Mouse (Mus musculus): ENCODE measurements around the gene D16Ertd472e. TPM values are rescaled to one million over a fixed set of nuclear protein-coding genes. Genes with fewer than 3 reads are reported as not detected.

Gene D16Ertd472e
- polyA plus RNA-seq, 1 experiment from 2014 or later: 17.4 TPM

DNA sequence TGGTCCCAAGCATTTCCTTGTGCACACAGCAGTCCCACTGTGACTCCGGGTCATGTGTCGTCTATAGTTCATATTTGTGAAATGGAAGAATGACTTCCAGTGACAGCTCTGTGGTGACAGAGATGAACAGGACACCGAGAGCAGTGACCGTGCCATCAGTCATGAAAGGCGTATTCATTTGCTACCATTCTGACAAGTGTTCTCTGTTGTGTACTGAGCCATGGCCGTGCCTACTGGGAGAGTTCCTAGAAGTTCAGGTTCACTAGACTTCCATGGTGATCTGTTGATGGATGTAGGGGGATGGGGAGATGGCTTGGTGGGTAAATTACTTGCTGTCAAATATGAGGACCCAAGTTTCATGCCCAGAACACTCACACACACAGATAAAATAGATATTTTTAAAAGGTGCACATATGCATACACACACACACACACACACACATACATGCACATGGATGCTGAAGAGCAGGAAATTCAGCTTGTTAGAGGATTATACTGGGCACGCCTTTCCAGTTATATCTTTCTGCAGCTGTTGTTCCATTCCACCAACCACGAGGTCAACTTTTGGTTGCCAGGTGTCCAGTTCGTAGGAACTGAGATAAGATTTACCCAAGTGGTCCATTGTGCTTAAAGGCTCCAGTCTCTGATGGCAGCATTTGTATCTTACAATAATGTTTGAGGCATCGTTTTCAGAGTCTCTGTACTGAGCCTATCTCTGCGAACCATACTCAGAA is 9.3 kb upstream of the D16Ertd472e start:
- H3K4me3 ChIP-seq: no peak overlapping the region
- ATAC-seq (ENCODE audit: low FRiP score, low read depth): no peak
- H3K9me3 ChIP-seq: no peaks in the 10 kb centered on the region
- no peaks in the 10 kb centered on the region for H3K27me3 ChIP-seq
- no peak overlapping the region for H3K9ac ChIP-seq (replicated peaks)
- no peak overlapping the region for H3K4me2 ChIP-seq (replicated peaks)
- H3K36me3 ChIP-seq: no peaks in the 10 kb centered on the region
- H3K4me1 ChIP-seq: no peaks in the 10 kb centered on the region
- H3K27ac ChIP-seq (replicated peaks): no peak overlapping the region
- 87% methylated on average over 11 of the region's 11 CpGs for WGBS

DNA sequence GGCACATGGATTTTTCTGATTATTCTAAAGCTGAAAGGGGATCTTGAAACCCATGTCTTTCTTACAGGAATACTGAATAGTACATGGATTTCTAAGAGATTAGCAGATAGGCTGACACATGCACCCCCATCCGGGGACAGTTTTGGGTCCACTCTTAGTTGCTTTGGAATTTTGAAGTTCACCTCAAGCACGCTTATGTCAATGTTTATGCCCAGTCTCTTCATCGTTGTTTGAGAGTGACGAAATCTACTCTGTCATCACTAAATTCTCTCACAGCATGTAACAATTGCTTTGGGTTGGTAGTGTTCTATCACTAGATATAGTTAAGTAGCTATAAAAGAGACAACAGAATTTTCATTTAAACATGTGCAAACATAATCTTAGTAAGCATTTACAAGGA is 8.7 kb upstream of the D16Ertd472e start:
- H3K27me3 ChIP-seq: no peaks in the 10 kb centered on the region
- H3K4me3 ChIP-seq: no peak overlapping the region
- WGBS: 80% methylated on average over 4 of the region's 4 CpGs
- H3K9me3 ChIP-seq: no peaks in the 10 kb centered on the region
- H3K4me2 ChIP-seq (replicated peaks): no peak overlapping the region
- H3K9ac ChIP-seq (replicated peaks): no peak overlapping the region
- H3K36me3 ChIP-seq: no peaks in the 10 kb centered on the region
- ATAC-seq (ENCODE audit: low FRiP score, low read depth): no peak
- no peak overlapping the region for H3K27ac ChIP-seq (replicated peaks)
- no peaks in the 10 kb centered on the region for H3K4me1 ChIP-seq

DNA sequence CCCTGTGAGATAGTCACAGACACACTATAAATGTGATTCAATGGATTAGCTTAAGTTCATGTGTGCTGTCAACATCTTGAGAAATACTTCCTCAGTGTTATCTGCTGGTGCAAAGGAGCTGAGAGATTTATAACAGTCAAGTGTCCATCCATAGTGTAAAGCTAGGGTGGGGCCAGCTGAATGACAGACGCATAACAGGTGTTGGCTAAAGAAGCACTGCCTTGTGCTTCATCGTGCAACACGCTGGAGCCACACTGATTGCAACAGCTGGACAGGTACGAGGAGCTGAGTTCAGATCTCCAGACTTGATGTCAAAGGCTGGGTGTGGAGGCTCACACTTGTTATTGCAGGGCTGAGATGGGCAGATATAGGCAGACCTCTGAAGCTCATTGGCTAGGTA is 7.5 kb upstream of the D16Ertd472e start:
- Histone ChIP-seq H3K27ac (replicated peaks) (no peak overlapping the region), H3K9me3 (no peaks in the 10 kb centered on the region), H3K4me2 (replicated peaks) (no peak overlapping the region), H3K4me1 (no peaks in the 10 kb centered on the region), H3K4me3 (no peak overlapping the region), H3K9ac (replicated peaks) (no peak overlapping the region), H3K36me3 (no peaks in the 10 kb centered on the region), H3K27me3 (no peaks in the 10 kb centered on the region)
- 95% methylated on average over 4 of the region's 4 CpGs for WGBS
- no peak for ATAC-seq (ENCODE audit: low FRiP score, low read depth)

DNA sequence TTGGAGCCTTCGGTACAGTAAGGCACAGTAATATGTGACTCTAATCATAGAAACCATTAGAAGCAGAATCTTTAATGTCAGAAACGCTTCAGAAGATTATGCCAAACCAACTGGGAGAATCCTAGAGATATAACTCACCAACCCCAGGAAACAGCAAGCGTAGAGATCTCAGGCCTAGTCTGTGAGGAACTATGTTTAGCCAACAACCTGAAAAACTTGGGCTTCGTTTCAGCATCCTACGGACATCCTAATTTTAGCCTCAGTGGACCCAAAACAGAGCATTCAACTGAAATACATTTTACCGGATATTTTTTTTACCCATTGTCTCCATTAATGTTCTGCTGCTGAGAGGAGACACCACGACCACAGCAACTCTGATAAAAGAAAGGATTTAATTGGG is 3.9 kb upstream of the D16Ertd472e start:
- H3K4me2 ChIP-seq (replicated peaks): no peak overlapping the region
- ATAC-seq (ENCODE audit: low FRiP score, low read depth): no peak
- H3K4me1 ChIP-seq: 0 out of 2 replicates have a peak, but pooled peaks cover 5% of the 10 kb centered on the region
- H3K4me3 ChIP-seq: no peak overlapping the region
- no peak overlapping the region for H3K9ac ChIP-seq (replicated peaks)
- H3K27ac ChIP-seq (replicated peaks): no peak overlapping the region
- H3K36me3 ChIP-seq: no peaks in the 10 kb centered on the region
- no peaks in the 10 kb centered on the region for H3K27me3 ChIP-seq
- H3K9me3 ChIP-seq: no peaks in the 10 kb centered on the region
- 94% methylated on average over 7 of the region's 7 CpGs for WGBS

DNA sequence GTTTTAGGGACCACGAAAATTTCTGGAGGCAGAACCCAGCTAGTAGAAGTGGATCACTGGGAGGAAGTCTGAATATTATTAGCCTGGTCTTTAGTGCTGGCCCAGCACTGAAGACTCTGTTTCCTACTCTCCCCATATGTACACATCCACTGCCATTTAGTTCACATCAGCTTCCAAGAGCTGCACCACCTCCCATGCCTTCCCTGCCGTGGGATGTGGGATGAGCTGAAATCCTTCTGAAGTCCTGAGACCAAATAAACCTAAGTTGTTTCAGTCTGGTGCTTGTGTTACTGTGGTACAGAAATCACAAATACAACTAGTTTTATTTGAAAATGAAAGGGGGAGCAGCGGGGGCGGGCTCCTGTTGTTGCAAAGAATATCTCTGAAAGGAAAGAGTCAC is 2.9 kb upstream of the D16Ertd472e start:
- no peaks in the 10 kb centered on the region for H3K27me3 ChIP-seq
- no peaks in the 10 kb centered on the region for H3K9me3 ChIP-seq
- H3K27ac ChIP-seq (replicated peaks): no peak overlapping the region
- ATAC-seq (ENCODE audit: low FRiP score, low read depth): no peak
- peaks cover 12% of the 10 kb centered on the region for H3K4me1 ChIP-seq
- WGBS: 91% methylated on average over 4 of the region's 4 CpGs
- H3K4me2 ChIP-seq (replicated peaks): no peak overlapping the region
- H3K36me3 ChIP-seq: no peaks in the 10 kb centered on the region
- H3K9ac ChIP-seq (replicated peaks): no peak overlapping the region
- H3K4me3 ChIP-seq: no peak overlapping the region

DNA sequence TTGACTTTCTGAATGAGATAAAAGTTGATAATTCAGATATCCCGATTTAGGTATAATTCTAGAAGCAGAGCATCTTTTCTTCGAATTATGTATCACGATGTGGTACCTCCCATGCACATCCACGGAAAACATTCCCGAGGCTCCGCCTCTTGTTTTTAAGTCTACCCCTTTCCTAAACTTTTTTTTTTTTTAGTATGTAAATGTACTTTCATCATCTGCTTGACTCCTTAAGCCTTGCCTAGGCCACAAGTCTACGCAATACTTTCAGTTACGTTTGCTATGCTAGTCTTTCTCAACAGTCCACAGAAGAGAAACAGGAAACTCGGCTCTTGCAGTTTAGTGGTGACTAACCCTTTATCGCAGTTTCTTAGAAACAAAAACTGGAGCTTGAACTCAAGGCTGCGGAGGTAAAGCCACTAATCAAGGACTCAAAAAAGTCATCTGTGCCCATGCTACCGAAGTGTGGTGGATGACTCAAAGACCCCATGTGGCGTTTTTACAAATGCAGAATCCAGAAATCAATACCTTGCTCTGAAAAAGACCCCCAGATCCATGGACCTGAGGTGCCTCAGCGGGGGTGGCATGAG is 670 bp upstream of the D16Ertd472e start:
- peaks cover 30% of the 10 kb centered on the region for H3K4me1 ChIP-seq
- no peaks in the 10 kb centered on the region for H3K27me3 ChIP-seq
- H3K4me3 ChIP-seq: peak overlapping the region; percentile 63
- WGBS: 17% methylated on average over 14 of the region's 14 CpGs
- H3K4me2 ChIP-seq (replicated peaks): peak overlapping the region; percentile 61
- H3K36me3 ChIP-seq: peaks cover 4% of the 10 kb centered on the region; the same call in 1 of the 2 replicates
- peak overlapping the region; percentile 79; the same call in 1 of the 2 replicates for H3K27ac ChIP-seq (replicated peaks)
- H3K9ac ChIP-seq (replicated peaks): peak overlapping the region; percentile 73; the same call in 1 of the 2 replicates
- ATAC-seq (ENCODE audit: low FRiP score, low read depth): peak; percentile 5
- no peaks in the 10 kb centered on the region for H3K9me3 ChIP-seq

DNA sequence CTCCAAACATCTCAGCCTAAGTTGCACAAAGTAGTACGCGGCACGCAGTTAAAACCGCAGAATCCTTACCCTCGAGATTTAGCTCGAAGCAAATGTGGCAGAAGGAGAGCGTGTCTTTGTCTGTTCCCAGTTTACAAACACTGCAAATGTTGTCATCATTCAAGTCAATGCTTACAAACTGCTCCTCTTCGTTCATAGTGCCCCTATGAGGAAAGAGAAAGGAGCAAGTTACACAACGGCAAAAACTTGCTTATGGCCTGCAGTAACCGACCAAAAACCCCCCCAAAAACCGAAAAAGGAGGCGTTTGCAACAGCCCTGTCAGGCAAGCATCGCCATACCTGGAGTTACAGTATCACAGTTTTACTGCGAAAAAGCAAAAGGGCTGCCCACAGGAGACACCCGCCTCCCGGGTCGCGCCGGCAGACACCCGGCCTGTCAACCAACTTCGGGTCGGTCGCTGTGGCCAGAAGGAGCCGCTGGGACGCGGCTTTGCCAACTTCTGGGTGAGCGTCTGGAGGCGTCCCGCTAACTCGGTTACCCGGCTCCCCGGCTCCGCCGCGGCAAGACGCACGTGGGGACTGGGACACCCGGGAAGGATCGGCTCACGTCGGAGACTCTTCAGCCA is 543 bp downstream of the D16Ertd472e start:
- H3K9ac ChIP-seq (replicated peaks): peak overlapping the region; percentile 73
- peak overlapping the region; percentile 79 for H3K27ac ChIP-seq (replicated peaks)
- H3K36me3 ChIP-seq: peaks cover 6% of the 10 kb centered on the region; the same call in 1 of the 2 replicates
- H3K4me3 ChIP-seq: peak overlapping the region; percentile 63
- ATAC-seq (ENCODE audit: low FRiP score, low read depth): peak; percentile 74
- H3K4me1 ChIP-seq: peaks cover 30% of the 10 kb centered on the region
- no peaks in the 10 kb centered on the region for H3K27me3 ChIP-seq
- H3K4me2 ChIP-seq (replicated peaks): peak overlapping the region; percentile 61
- no peaks in the 10 kb centered on the region for H3K9me3 ChIP-seq
- under 1% methylated on average over 41 of the region's 41 CpGs for WGBS

DNA sequence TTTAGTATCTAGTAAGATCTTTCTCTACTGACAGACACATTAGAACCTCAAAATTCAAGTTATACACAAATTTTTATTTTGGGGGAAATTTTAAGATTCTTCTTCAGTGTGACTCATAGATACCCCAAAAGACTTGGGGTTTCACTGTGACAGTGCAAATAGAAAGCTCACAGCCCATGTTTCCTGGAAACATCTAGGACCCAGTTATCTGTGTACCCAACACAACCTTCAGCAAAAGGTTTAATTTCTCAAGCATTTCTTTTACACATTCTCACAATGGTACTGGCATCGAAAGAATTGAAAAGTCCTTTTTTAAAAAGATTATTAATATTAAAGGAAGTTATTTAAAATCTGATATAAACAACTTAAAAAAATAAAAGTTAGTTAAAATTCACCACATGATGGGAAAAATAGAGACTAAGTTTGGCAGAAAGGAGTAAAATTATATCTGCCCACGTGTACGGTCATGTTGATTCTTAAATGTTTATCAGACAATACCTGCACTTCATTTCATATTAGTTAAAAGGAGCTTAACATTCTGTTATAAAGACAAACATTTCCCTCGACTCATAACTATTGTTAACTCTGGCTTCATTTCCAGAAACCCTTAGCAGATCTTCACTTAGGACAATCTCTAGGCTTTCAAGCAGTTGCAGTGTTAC is 1.2 kb downstream of the D16Ertd472e start:
- Histone ChIP-seq H3K9ac (replicated peaks) (peak overlapping the region; percentile 73), H3K36me3 (peaks cover 6% of the 10 kb centered on the region; the same call in 1 of the 2 replicates), H3K9me3 (no peaks in the 10 kb centered on the region), H3K4me1 (peaks cover 30% of the 10 kb centered on the region), H3K27ac (replicated peaks) (no peak overlapping the region), H3K27me3 (no peaks in the 10 kb centered on the region), H3K4me3 (peak overlapping the region; percentile 63), H3K4me2 (replicated peaks) (peak overlapping the region; percentile 61)
- 29% methylated on average over 4 of the region's 4 CpGs for WGBS
- no peak for ATAC-seq (ENCODE audit: low FRiP score, low read depth)

DNA sequence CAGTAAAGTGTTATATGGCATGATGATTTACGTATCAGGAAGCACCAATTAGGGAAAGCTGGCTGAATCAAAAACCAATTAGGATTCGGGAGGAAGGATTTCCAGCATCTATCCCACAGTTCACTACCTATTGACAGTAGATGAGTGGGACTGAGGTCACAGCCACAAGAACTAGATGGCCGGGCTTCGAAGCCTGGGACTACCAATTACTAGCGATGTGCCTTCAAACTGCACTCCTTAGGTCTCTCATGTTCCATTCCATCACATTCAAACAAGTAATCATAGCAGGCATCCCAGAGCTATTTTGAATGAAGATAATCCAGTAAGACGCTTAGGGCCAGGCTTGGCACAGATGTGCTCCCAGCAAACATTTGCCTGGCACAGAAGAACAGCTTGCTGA is 2.3 kb downstream of the D16Ertd472e start:
- 0 out of 2 replicates have a peak overlapping the region, but pooled peaks have one; percentile 15 for H3K9ac ChIP-seq (replicated peaks)
- no peaks in the 10 kb centered on the region for H3K27me3 ChIP-seq
- no peaks in the 10 kb centered on the region for H3K9me3 ChIP-seq
- H3K4me3 ChIP-seq: peak overlapping the region; percentile 17; the same call in 1 of the 2 replicates
- peak overlapping the region; percentile 61 for H3K4me2 ChIP-seq (replicated peaks)
- WGBS: 37% methylated on average over 6 of the region's 6 CpGs
- no peak for ATAC-seq (ENCODE audit: low FRiP score, low read depth)
- H3K27ac ChIP-seq (replicated peaks): no peak overlapping the region
- peaks cover 30% of the 10 kb centered on the region for H3K4me1 ChIP-seq
- H3K36me3 ChIP-seq: peaks cover 6% of the 10 kb centered on the region; the same call in 1 of the 2 replicates

DNA sequence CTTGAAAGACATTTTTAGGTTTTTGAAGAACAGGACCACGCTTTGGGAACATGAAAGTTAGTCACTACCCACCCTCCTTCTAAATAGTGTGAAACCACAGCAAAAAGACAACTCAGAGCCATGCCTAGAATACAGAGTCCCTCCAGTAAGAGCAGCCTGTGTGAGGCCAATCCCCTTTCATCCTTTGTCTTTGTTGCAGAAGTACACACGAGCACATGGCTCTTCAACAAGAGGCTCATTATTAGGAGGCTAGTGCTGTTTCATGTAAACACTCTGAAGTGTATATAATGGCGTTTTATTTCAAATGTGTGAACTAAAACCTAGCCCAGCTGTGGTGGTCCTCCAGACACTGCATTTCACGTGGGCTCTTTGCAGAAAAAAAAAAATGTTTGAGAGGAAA is 3.5 kb downstream of the D16Ertd472e start:
- no peak overlapping the region for H3K27ac ChIP-seq (replicated peaks)
- WGBS: 56% methylated on average over 4 of the region's 4 CpGs
- no peak overlapping the region for H3K4me2 ChIP-seq (replicated peaks)
- H3K9me3 ChIP-seq: no peaks in the 10 kb centered on the region
- ATAC-seq (ENCODE audit: low FRiP score, low read depth): no peak
- no peak overlapping the region for H3K4me3 ChIP-seq
- H3K27me3 ChIP-seq: no peaks in the 10 kb centered on the region
- peaks cover 30% of the 10 kb centered on the region for H3K4me1 ChIP-seq
- peaks cover 6% of the 10 kb centered on the region; the same call in 1 of the 2 replicates for H3K36me3 ChIP-seq
- no peak overlapping the region for H3K9ac ChIP-seq (replicated peaks)

DNA sequence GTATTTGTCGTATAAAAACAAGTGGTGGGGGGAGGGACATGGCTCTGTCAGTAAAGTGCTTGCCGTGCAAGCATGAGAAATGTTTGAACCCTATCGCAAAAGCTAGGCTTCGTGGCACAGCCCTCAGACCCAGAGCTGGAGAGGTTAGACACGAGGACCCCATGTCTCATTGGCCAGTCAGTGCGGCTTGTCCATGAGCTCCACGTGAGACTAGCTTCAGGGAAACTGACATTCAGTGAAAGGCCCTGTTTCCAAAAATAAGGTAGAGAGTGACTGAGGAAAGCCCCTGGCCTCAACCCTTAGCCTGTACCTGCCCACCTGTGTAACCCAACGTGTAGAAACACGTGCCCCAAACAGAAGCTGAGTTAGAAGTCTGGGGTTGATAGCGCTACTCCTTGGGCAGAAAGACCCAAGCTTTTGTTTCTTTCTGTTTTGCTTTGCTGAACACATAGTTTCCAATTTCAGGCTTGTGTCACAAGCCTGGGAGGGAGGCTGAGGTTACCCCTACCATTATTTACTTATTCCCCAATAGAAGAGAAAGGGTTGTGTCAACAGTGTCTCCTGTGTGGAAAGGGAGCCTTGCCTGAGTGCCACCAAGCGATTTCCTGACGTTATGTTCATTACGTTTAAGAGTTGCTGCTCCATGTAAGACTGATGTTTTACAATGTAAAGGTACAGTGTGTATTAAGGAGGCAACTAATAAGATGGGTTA is 12.2 kb downstream of the D16Ertd472e start:
- H3K9me3 ChIP-seq: no peaks in the 10 kb centered on the region
- no peak overlapping the region for H3K4me2 ChIP-seq (replicated peaks)
- no peak overlapping the region for H3K9ac ChIP-seq (replicated peaks)
- no peak overlapping the region for H3K4me3 ChIP-seq
- H3K27ac ChIP-seq (replicated peaks): no peak overlapping the region
- H3K36me3 ChIP-seq: peaks cover 31% of the 10 kb centered on the region
- no peak for ATAC-seq (ENCODE audit: low FRiP score, low read depth)
- no peaks in the 10 kb centered on the region for H3K4me1 ChIP-seq
- no peaks in the 10 kb centered on the region for H3K27me3 ChIP-seq
- WGBS: 94% methylated on average over 13 of the region's 13 CpGs
